Mouse (Mus musculus): Measurements from ENCODE around the gene Zfp462.

- TF ChIP-seq CTCF (IDR thresholded peaks at IDR 0.05; ENCODE audit: low read depth) (no peak), EP300 (IDR thresholded peaks at IDR 0.05; ENCODE audit: low read depth) (no peak)
Observed at GRCm38 (mm10) chr4:55026109-55026646, 81.3 kb downstream of the Zfp462 start.
